Mouse (Mus musculus) adrenal gland, postnatal 10 days (tissue): Measurements from ENCODE around the gene Gm11007. TPM values are rescaled to one million over a fixed set of nuclear protein-coding genes. Genes with fewer than 3 reads are reported as not detected.
"Not testable (repeated sequence)": the region's sequence is repeated elsewhere in the genome, so short reads cannot be mapped to it uniquely, and the experiment has no call there.

Experiments
- DNase-seq: peaks from one replicate; pipeline ENCODE4 v3.0.0; 2021; ENCODE audit warnings: mixed read lengths
- long read RNA-seq, 2 experiments: library from polyadenylated mRNA; stranded (forward); transcript quantifications; one replicate each; pipeline ENCODE4 v2.0.0; 2021
- total RNA-seq, 2 experiments: library from RNA; stranded (reverse); gene quantifications; 2 replicates each; pipeline ENCODE4 v1.2.3; 2021

Gm11007 gene
- total RNA-seq = 1 to 10 TPM in 1 of 2 experiments, not detected in 1; 3.9 TPM
- long read RNA-seq, experiment 1, partial matches to known transcripts = 0 of 4 reads
- long read RNA-seq, experiment 1, other reads (novel, unspliced or antisense) = 4 of 4 reads
- long read RNA-seq, experiment 2, partial matches to known transcripts = 0 of 2 reads
- long read RNA-seq, experiment 2, other reads (novel, unspliced or antisense) = 2 of 2 reads

- not testable (repeated sequence) for DNase-seq
These were observed at the start of gene Gm11007 for GRCm38 (mm10) chr2:175643678-175644077. Gm11007 (plus strand) TSS chr2:175643978.

Other genes with a start within 250 kb of the Gm11007 start
- gene Gm4724, start 208.2 kb upstream of the Gm11007 start, total RNA-seq = 1 to 10 TPM; 5.2 to 8.3 TPM
- 1 to 10 TPM; 1.9 to 2.3 TPM for gene Zfp965, start 174.0 kb upstream of the Gm11007 start, total RNA-seq
- gene Zfp969, start 59.7 kb downstream of the Gm11007 start, total RNA-seq = 1 to 10 TPM in 1 of 2 experiments, not detected in 1; 2.7 TPM
- gene Gm2007, start 97.6 kb downstream of the Gm11007 start, total RNA-seq = 1 to 10 TPM in 1 of 2 experiments, not detected in 1; 3.9 TPM
- gene Gm14288, start 157.1 kb downstream of the Gm11007 start, total RNA-seq = 1 to 10 TPM; 4.5 to 8.9 TPM
- gene Gm6710, start 225.2 kb downstream of the Gm11007 start, total RNA-seq = 10 to 100 TPM; 21.4 to 25.6 TPM